Mouse (Mus musculus): Measurements from ENCODE around the gene Acd. TPM values are rescaled to one million over a fixed set of nuclear protein-coding genes. Genes with fewer than 3 reads are reported as not detected.

Gene Acd
- polyA plus RNA-seq (2015; fragmentation: Illumina TruSeq; extraction: RNeasy Lipid Tissue Mini Kit (QIAGEN cat#74804); ENCODE audit: low read depth, low replicate concordance) = 44.3 TPM

DNA sequence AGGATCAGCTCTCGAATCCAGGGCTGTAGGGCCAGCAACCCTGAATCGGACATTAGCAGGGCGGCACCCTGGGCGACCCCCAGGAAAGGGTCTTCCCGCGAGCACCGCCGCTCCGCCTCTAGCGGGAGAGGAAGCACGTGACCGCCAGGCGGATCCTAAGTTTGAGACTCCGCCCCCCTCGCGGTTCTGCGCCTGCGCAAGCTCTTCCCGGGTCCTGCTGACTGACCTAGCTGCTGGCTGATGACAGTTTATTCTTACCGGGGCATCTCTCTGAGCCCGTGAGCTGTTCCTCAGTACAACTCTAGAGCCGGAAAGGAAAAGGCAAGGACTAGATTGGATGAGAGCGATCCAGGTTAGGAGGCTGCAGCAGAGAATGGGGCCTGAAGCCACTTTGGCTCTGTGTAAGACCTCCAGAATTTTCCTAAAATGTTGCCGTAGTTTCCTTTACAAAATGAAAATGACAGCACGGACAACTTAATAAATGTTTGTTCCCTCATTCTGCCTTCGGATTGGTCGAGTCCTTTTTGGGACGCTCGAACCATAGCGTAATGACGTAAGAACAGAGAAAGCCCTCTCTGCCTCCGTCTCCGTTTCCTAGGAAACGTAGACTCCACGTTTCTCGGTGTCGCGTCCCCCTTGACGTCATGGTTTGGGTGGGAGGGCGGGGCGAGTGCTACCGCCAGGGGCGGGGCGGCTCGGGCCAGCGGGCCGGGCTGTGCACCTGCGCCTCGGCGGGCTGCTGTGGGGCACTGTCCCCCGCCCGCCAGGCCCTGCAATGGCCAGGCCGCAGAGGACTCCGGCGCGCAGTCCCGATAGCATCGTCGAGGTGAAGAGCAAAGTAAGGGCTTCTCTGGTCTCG, at the start of gene Acd, which contains the start of gene Pard6a:
Gene Acd, minus strand, starts transcription at position 137 of the 859 bp plus-strand sequence.
Gene Pard6a, plus strand, starts transcription at position 183 of the 859 bp plus-strand sequence.

DNA sequence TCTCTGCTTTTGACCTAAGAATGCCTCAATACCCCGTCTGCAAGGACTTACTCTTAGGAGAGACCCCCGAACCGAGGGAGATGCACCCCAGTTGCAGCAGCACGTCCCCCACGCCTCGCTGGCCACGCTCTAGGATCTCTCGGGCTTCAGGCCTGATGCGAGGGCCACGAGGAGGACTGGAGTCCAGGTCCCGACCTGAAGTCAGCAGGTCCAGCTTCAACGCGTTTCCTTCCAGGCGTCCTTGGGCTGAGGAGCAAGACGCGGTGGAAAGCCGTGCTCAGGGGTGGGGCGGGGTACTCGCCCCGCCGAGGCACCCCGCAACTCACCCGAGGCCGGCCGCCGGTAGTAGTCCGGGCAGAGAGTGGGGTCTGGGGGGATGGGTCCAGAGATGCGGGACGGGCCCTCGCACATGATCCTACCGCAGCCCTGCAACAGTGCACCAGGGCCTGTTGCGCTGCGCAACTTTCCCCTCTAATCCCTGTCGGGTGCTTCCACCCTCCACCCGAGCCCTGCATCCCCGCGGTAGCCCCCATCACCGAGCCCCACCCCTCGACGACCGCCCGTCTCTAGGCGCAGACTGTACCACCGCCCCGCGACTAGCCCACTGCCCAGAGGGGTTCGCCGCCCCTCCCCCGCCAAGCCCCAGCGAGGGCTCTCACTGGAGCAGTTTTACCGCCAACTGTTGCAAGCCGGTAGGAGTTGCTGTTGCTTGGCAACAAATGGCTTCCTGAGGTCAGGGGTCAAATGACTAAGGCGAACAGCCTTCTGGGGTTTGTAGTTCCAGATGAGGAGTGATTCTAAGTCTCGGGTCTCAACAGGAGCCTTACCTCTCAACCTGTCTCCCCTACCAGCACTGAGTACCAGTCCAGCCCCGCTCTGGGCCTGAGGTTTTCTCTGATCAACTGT, 6.8 kb upstream of the Acd start, which contains the start of the genes 4933405L10Rik and Enkd1:
Gene 4933405L10Rik, plus strand, starts transcription at position 158 of the 906 bp plus-strand sequence.
Gene Enkd1, minus strand, starts transcription at position 713 of the 906 bp plus-strand sequence.

DNA sequence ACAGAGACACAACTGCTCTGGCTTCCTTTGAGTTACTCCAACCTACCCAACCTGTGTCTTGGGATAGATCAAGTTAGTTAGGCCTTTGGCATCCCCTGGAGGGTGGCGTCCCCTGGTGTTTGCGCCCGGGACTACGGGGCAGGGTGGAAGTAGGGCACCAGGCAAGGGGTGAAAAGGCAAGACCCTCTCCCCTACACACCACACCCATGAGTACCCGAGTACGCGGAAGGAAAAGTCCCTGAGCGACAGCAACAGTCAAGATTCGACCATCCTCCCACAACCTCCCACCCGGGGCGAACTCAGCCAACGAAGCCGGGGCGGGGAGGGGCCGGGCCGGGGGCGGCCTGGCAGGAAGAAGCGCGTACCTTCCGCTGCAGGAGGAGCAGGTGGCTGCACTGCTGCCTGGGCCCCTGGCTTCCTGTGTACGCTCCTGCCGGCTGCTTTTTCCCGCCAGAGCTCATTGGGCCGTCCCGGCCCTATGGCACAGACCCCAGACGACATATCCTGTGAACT, 15.1 kb downstream of the Acd start, which contains the start of gene Carmil2:
Gene Carmil2, plus strand, starts transcription at position 479 of the 513 bp plus-strand sequence.

Other genes with a start within 250 kb of the Acd start
- 110 TPM for gene Tppp3, start 229.6 kb downstream of the Acd start, polyA plus RNA-seq (2015; fragmentation: Illumina TruSeq; extraction: RNeasy Lipid Tissue Mini Kit (QIAGEN cat#74804); ENCODE audit: low read depth, low replicate concordance)
- 33.3 TPM for gene Zdhhc1, start 204.2 kb downstream of the Acd start, polyA plus RNA-seq (2015; fragmentation: Illumina TruSeq; extraction: RNeasy Lipid Tissue Mini Kit (QIAGEN cat#74804); ENCODE audit: low read depth, low replicate concordance)
- gene Hsd11b2, start 182.3 kb downstream of the Acd start, polyA plus RNA-seq (2015; fragmentation: Illumina TruSeq; extraction: RNeasy Lipid Tissue Mini Kit (QIAGEN cat#74804); ENCODE audit: low read depth, low replicate concordance) = not detected
- 354 TPM for gene Atp6v0d1, start 135.1 kb downstream of the Acd start, polyA plus RNA-seq (2015; fragmentation: Illumina TruSeq; extraction: RNeasy Lipid Tissue Mini Kit (QIAGEN cat#74804); ENCODE audit: low read depth, low replicate concordance)
- gene Ripor1, start 95.8 kb downstream of the Acd start, polyA plus RNA-seq (2015; fragmentation: Illumina TruSeq; extraction: RNeasy Lipid Tissue Mini Kit (QIAGEN cat#74804); ENCODE audit: low read depth, low replicate concordance) = 42.2 TPM
- 56.7 TPM for gene Ctcf, start 64.5 kb downstream of the Acd start, polyA plus RNA-seq (2015; fragmentation: Illumina TruSeq; extraction: RNeasy Lipid Tissue Mini Kit (QIAGEN cat#74804); ENCODE audit: low read depth, low replicate concordance)
- not detected for gene Agrp, start 63.7 kb downstream of the Acd start, polyA plus RNA-seq (2015; fragmentation: Illumina TruSeq; extraction: RNeasy Lipid Tissue Mini Kit (QIAGEN cat#74804); ENCODE audit: low read depth, low replicate concordance)
- 42.3 TPM for gene Carmil2, start 14.8 kb downstream of the Acd start, polyA plus RNA-seq (2015; fragmentation: Illumina TruSeq; extraction: RNeasy Lipid Tissue Mini Kit (QIAGEN cat#74804); ENCODE audit: low read depth, low replicate concordance)
- 53.7 TPM for gene Pard6a, start within 50 bp of the Acd start, polyA plus RNA-seq (2015; fragmentation: Illumina TruSeq; extraction: RNeasy Lipid Tissue Mini Kit (QIAGEN cat#74804); ENCODE audit: low read depth, low replicate concordance)
- not detected for gene 4933405L10Rik, start 6.6 kb upstream of the Acd start, polyA plus RNA-seq (2015; fragmentation: Illumina TruSeq; extraction: RNeasy Lipid Tissue Mini Kit (QIAGEN cat#74804); ENCODE audit: low read depth, low replicate concordance)
- 10.3 TPM for gene Enkd1, start 7.1 kb upstream of the Acd start, polyA plus RNA-seq (2015; fragmentation: Illumina TruSeq; extraction: RNeasy Lipid Tissue Mini Kit (QIAGEN cat#74804); ENCODE audit: low read depth, low replicate concordance)
- 22.9 TPM for gene Gfod2, start 57.6 kb upstream of the Acd start, polyA plus RNA-seq (2015; fragmentation: Illumina TruSeq; extraction: RNeasy Lipid Tissue Mini Kit (QIAGEN cat#74804); ENCODE audit: low read depth, low replicate concordance)
- gene Ranbp10, start 126.2 kb upstream of the Acd start, polyA plus RNA-seq (2015; fragmentation: Illumina TruSeq; extraction: RNeasy Lipid Tissue Mini Kit (QIAGEN cat#74804); ENCODE audit: low read depth, low replicate concordance) = 17.1 TPM
- 0.71 TPM for gene Tsnaxip1, start 126.6 kb upstream of the Acd start, polyA plus RNA-seq (2015; fragmentation: Illumina TruSeq; extraction: RNeasy Lipid Tissue Mini Kit (QIAGEN cat#74804); ENCODE audit: low read depth, low replicate concordance)
- gene Cenpt, start 152.2 kb upstream of the Acd start, polyA plus RNA-seq (2015; fragmentation: Illumina TruSeq; extraction: RNeasy Lipid Tissue Mini Kit (QIAGEN cat#74804); ENCODE audit: low read depth, low replicate concordance) = 13.9 TPM
- gene Thap11, start 154.0 kb upstream of the Acd start, polyA plus RNA-seq (2015; fragmentation: Illumina TruSeq; extraction: RNeasy Lipid Tissue Mini Kit (QIAGEN cat#74804); ENCODE audit: low read depth, low replicate concordance) = 37.5 TPM
- gene Nutf2, start 159.5 kb upstream of the Acd start, polyA plus RNA-seq (2015; fragmentation: Illumina TruSeq; extraction: RNeasy Lipid Tissue Mini Kit (QIAGEN cat#74804); ENCODE audit: low read depth, low replicate concordance) = 102 TPM
- 36.3 TPM for gene Edc4, start 179.8 kb upstream of the Acd start, polyA plus RNA-seq (2015; fragmentation: Illumina TruSeq; extraction: RNeasy Lipid Tissue Mini Kit (QIAGEN cat#74804); ENCODE audit: low read depth, low replicate concordance)
- gene Nrn1l, start 192.5 kb upstream of the Acd start, polyA plus RNA-seq (2015; fragmentation: Illumina TruSeq; extraction: RNeasy Lipid Tissue Mini Kit (QIAGEN cat#74804); ENCODE audit: low read depth, low replicate concordance) = 2.5 TPM
- 5.9 TPM for gene Pskh1, start 199.3 kb upstream of the Acd start, polyA plus RNA-seq (2015; fragmentation: Illumina TruSeq; extraction: RNeasy Lipid Tissue Mini Kit (QIAGEN cat#74804); ENCODE audit: low read depth, low replicate concordance)
- gene Ctrl, start 232.8 kb upstream of the Acd start, polyA plus RNA-seq (2015; fragmentation: Illumina TruSeq; extraction: RNeasy Lipid Tissue Mini Kit (QIAGEN cat#74804); ENCODE audit: low read depth, low replicate concordance) = 2.1 TPM
- 111 TPM for gene Psmb10, start 237.3 kb upstream of the Acd start, polyA plus RNA-seq (2015; fragmentation: Illumina TruSeq; extraction: RNeasy Lipid Tissue Mini Kit (QIAGEN cat#74804); ENCODE audit: low read depth, low replicate concordance)
- 38.2 TPM for gene Lcat, start 242.3 kb upstream of the Acd start, polyA plus RNA-seq (2015; fragmentation: Illumina TruSeq; extraction: RNeasy Lipid Tissue Mini Kit (QIAGEN cat#74804); ENCODE audit: low read depth, low replicate concordance)

Data from brain, adult 10 weeks (tissue).